10 mouse cellular contexts compared by ENCODE assay signal in the genomic region with DNA sequence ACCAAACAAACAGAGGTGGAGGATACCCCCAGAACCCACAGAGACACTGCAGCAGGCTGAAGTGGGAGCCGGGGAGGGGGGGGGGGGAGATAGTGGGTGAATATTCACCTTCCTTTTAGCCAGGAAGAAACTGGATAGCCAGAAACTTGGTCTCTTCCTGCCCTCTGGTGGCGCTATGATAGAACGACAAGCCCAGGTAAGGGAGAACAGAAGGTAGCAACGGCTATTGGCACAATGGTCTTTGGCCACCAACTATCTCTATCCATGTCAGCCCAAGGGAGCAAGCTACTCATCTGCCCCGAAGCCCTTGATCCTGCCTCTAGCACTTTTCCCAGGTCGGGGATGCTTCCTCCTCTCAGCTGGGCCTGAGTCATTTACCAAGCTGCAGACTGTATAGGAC. TPM values are rescaled to one million over a fixed set of nuclear protein-coding genes. Genes with fewer than 3 reads are reported as not detected.
DNase-seq lines count a peak whose midpoint lies in the region; ATAC-seq and TF ChIP-seq lines count a peak whose summit lies in the region.
"Had no signal": no experiment of that assay in that cellular context is flagged by ENCODE, and none has a peak within 500 bp of the region (broad histone marks: within the 10 kb centered on the region; RNA-seq: fewer than 3 reads in every experiment).

No protein-coding gene starts in this region.

- no peaks in the 10 kb centered on the region for H3K36me3 ChIP-seq in kidney, embryonic 14.5 days (ENCODE audit: control insufficient read depth, insufficient read depth, low read length)
- H3K36me3 ChIP-seq in ES-Bruce4 (ENCODE audit: control insufficient read depth, insufficient read depth, low read length, poor library complexity, severe bottlenecking), result no peaks in the 10 kb centered on the region
- no peaks in the 10 kb centered on the region for H3K36me3 ChIP-seq in limb, embryonic 10.5 days
- H3K36me3 ChIP-seq in intestine, embryonic 15.5 days, result no peaks in the 10 kb centered on the region
- H3K36me3 ChIP-seq: lung, embryonic 15.5 days had no signal

- H3K27me3 ChIP-seq in kidney, embryonic 14.5 days (ENCODE audit: control insufficient read depth, insufficient read depth, low read length), result no peaks in the 10 kb centered on the region
- no peaks in the 10 kb centered on the region for H3K27me3 ChIP-seq in ES-Bruce4 (ENCODE audit: control insufficient read depth, insufficient read depth, low read length, poor library complexity, severe bottlenecking)
- H3K27me3 ChIP-seq in limb, embryonic 10.5 days (ENCODE audit: low read depth, poor library complexity, severe bottlenecking), result no peaks in the 10 kb centered on the region
- no peaks in the 10 kb centered on the region for H3K27me3 ChIP-seq in intestine, embryonic 15.5 days (replicated peaks)
- H3K27me3 ChIP-seq: lung, embryonic 15.5 days had no signal

- H3K27ac ChIP-seq in kidney, embryonic 14.5 days (ENCODE audit: low read depth, low read length), result no peak overlapping the region
- no peak overlapping the region for H3K27ac ChIP-seq in ES-Bruce4 (ENCODE audit: insufficient read depth, low read length)
- no peak overlapping the region for H3K27ac ChIP-seq in bone marrow macrophage, adult 2 months (ENCODE audit: insufficient read depth, low read depth, low read length)
- no peak overlapping the region for H3K27ac ChIP-seq in limb, embryonic 10.5 days
- no peak overlapping the region for H3K27ac ChIP-seq in intestine, embryonic 15.5 days
- H3K27ac ChIP-seq: lung, embryonic 15.5 days had no signal

- H3K9me3 ChIP-seq in kidney, embryonic 14.5 days (ENCODE audit: control insufficient read depth, low read length), result no peaks in the 10 kb centered on the region
- no peaks in the 10 kb centered on the region; the same call in 1 of the 2 replicates for H3K9me3 ChIP-seq in ES-Bruce4 (replicated peaks; ENCODE audit: control insufficient read depth, insufficient read depth, low read length, poor library complexity, severe bottlenecking)
- no peaks in the 10 kb centered on the region for H3K9me3 ChIP-seq in limb, embryonic 10.5 days (replicated peaks)
- H3K9me3 ChIP-seq in intestine, embryonic 15.5 days, result no peaks in the 10 kb centered on the region
- H3K9me3 ChIP-seq: lung, embryonic 15.5 days had no signal

- no peak for TF ChIP-seq EP300 in ES-Bruce4 (IDR thresholded peaks at IDR 0.05; ENCODE audit: insufficient read depth, low read depth, low read length)

- H3K4me2 ChIP-seq in kidney, embryonic 14.5 days (replicated peaks; ENCODE audit: low read depth, low read length), result no peak overlapping the region
- no peak overlapping the region for H3K4me2 ChIP-seq in intestine, embryonic 15.5 days (replicated peaks)
- H3K4me2 ChIP-seq: lung, embryonic 15.5 days had no signal

- H3K4me3 ChIP-seq in kidney, embryonic 14.5 days (ENCODE audit: low read length), result no peak overlapping the region
- H3K4me3 ChIP-seq in ES-Bruce4 (ENCODE audit: low read depth, low read length), result no peak overlapping the region
- no peak overlapping the region for H3K4me3 ChIP-seq in bone marrow macrophage, adult 2 months (ENCODE audit: insufficient read depth, low read length)
- no peak overlapping the region for H3K4me3 ChIP-seq in limb, embryonic 10.5 days
- H3K4me3 ChIP-seq in intestine, embryonic 15.5 days (replicated peaks), result no peak overlapping the region
- H3K4me3 ChIP-seq: erythroblast, embryonic 14.5 days; lung, embryonic 15.5 days had no signal

- no peaks in the 10 kb centered on the region for H3K4me1 ChIP-seq in kidney, embryonic 14.5 days (ENCODE audit: control insufficient read depth, insufficient read depth, low read length)
- H3K4me1 ChIP-seq in ES-Bruce4 (ENCODE audit: control insufficient read depth, insufficient read depth, low read length), result no peaks in the 10 kb centered on the region
- H3K4me1 ChIP-seq in bone marrow macrophage, adult 2 months (ENCODE audit: control insufficient read depth, insufficient read depth, low read length), result no peaks in the 10 kb centered on the region; the same call in 1 of the 2 replicates
- H3K4me1 ChIP-seq in limb, embryonic 10.5 days, result no peaks in the 10 kb centered on the region
- H3K4me1 ChIP-seq in intestine, embryonic 15.5 days (replicated peaks), result no peaks in the 10 kb centered on the region
- H3K4me1 ChIP-seq: lung, embryonic 15.5 days had no signal

- 23% methylated on average over 6 of the region's 6 CpGs for WGBS in kidney, embryonic 14.5 days
- 25% methylated on average over 6 of the region's 6 CpGs for WGBS in limb, embryonic 10.5 days
- 14% methylated on average over 6 of the region's 6 CpGs for WGBS in intestine, embryonic 15.5 days

- TF ChIP-seq CTCF in ES-Bruce4 (IDR thresholded peaks at IDR 0.05; ENCODE audit: low read depth, low read length), result peak; percentile 56
- peak; percentile 52; the same call in 1 of the 2 replicates for TF ChIP-seq CTCF in bone marrow macrophage, adult 2 months (IDR thresholded peaks at IDR 0.05; ENCODE audit: low read depth, low read length)

- no peak for TF ChIP-seq POLR2A in ES-Bruce4 (IDR thresholded peaks at IDR 0.05; ENCODE audit: insufficient read depth, low read length)
- no peak for TF ChIP-seq POLR2A in bone marrow macrophage, adult 2 months (IDR thresholded peaks at IDR 0.05; ENCODE audit: borderline replicate concordance, low read depth, low read length)

- peak; percentile 42 for DNase-seq in kidney, adult 11 months
- peak; percentile 57 for DNase-seq in limb, embryonic 10.5 days (ENCODE audit: low spot score)
- DNase-seq in right cerebral cortex, postnatal 14 days, result peak; percentile 19

- ATAC-seq in kidney, embryonic 14.5 days (ENCODE audit: low FRiP score, low TSS enrichment), result no peak
- peak; percentile 64; the same call in 1 of the 2 replicates for ATAC-seq in frontal cortex, adult (ENCODE audit: low TSS enrichment)
- ATAC-seq in intestine, embryonic 15.5 days, result no peak

- no peak overlapping the region for H3K9ac ChIP-seq in kidney, embryonic 14.5 days (ENCODE audit: low read depth, low read length)
- H3K9ac ChIP-seq in ES-Bruce4 (ENCODE audit: low read depth, poor library complexity, severe bottlenecking), result no peak overlapping the region
- H3K9ac ChIP-seq in intestine, embryonic 15.5 days, result no peak overlapping the region
- H3K9ac ChIP-seq: lung, embryonic 15.5 days had no signal

RNA-seq across cellular contexts. Expression of gene Trcg1, which starts 16.0 kb away (rescaled TPM):
- not detected in 2 replicates for polyA plus RNA-seq in kidney, embryonic 14.5 days (2014; fragmentation: Nextera tagmentation; extraction: Ambion mirVana)
- polyA plus RNA-seq in ES-Bruce4 (2011; ENCODE audit: insufficient read depth, insufficient read length, low read depth, missing spikeins), result not detected in 2 replicates
- not detected in 2 replicates for polyA plus RNA-seq in bone marrow macrophage, adult 2 months (2012; ENCODE audit: insufficient read depth, insufficient read length, missing spikeins)
- not detected in 2 replicates for polyA plus RNA-seq in limb, embryonic 10.5 days (2016; fragmentation: Nextera tagmentation; extraction: Ambion mirVana)
- not detected in 2 replicates for polyA plus RNA-seq in intestine, embryonic 15.5 days (2015; fragmentation: Nextera tagmentation; extraction: Ambion mirVana)
- polyA plus RNA-seq: erythroblast, embryonic 14.5 days; lung, embryonic 15.5 days had no signal

RNA-seq across cellular contexts. Expression of gene 1700017B05Rik, which starts 42.1 kb away (rescaled TPM):
- polyA plus RNA-seq in kidney, embryonic 14.5 days (2014; fragmentation: Nextera tagmentation; extraction: Ambion mirVana), result 21.5 and 27.8 TPM in 2 replicates
- polyA plus RNA-seq in ES-Bruce4 (2011; ENCODE audit: insufficient read depth, insufficient read length, low read depth, missing spikeins), result 45.4 and 48.0 TPM in 2 replicates
- 16.3 and 17.5 TPM in 2 replicates for polyA plus RNA-seq in bone marrow macrophage, adult 2 months (2012; ENCODE audit: insufficient read depth, insufficient read length, missing spikeins)
- 17.7 and 19.2 TPM in 2 replicates for polyA plus RNA-seq in limb, embryonic 10.5 days (2016; fragmentation: Nextera tagmentation; extraction: Ambion mirVana)
- polyA plus RNA-seq in intestine, embryonic 15.5 days (2015; fragmentation: Nextera tagmentation; extraction: Ambion mirVana), result 27.7 and 29.6 TPM in 2 replicates
